Mouse (Mus musculus) embryonic facial prominence, embryonic 14.5 days (tissue): ENCODE data around the gene Sft2d2. TPM values are rescaled to one million over a fixed set of nuclear protein-coding genes. Genes with fewer than 3 reads are reported as not detected.

ENCODE experiments used
- ATAC-seq: fragments of 200-750 bp; cut with Nextera tagmentation; 2 replicates; pipeline ENCODE4 v1.8.0; 2017; ENCODE audit warnings: low read depth, moderate number of reproducible peaks, moderate TSS enrichment
- DNase-seq: peaks from one replicate; pipeline ENCODE4 v3.0.0-alpha.2; 2015; ENCODE audit warnings: low spot score
- H3K27ac ChIP-seq: fragments of 300-500 bp; sonication (generic); replicated peaks from 2 replicates; pipeline ENCODE4 v1.5.1; 2014; ENCODE audit warnings: low read depth, mild to moderate bottlenecking, low read length, moderate library complexity
- H3K27me3 ChIP-seq: fragments of 300-500 bp; sonication (generic); replicated peaks from 2 replicates; pipeline ENCODE4 v1.6.1; 2014; ENCODE audit warnings: low read length; ENCODE audit not compliant: control insufficient read depth, insufficient read depth
- H3K36me3 ChIP-seq: fragments of 300-500 bp; sonication (generic); 2 replicates; pipeline ENCODE4 v1.6.1; 2014; ENCODE audit warnings: low read length, mixed read lengths; ENCODE audit not compliant: control insufficient read depth, insufficient read depth
- H3K4me1 ChIP-seq: fragments of 300-500 bp; sonication (generic); 2 replicates; pipeline ENCODE4 v1.6.1; 2014; ENCODE audit warnings: antibody characterized with exemption, low read length; ENCODE audit not compliant: control insufficient read depth, insufficient read depth
- H3K4me2 ChIP-seq: fragments of 300-500 bp; sonication (generic); 2 replicates; pipeline ENCODE4 v1.6.1; 2014; ENCODE audit warnings: low read depth, mild to moderate bottlenecking, low read length, moderate library complexity, mixed read lengths
- H3K4me3 ChIP-seq: fragments of 300-500 bp; sonication (generic); 2 replicates; pipeline ENCODE4 v1.5.1; 2014; ENCODE audit warnings: low read depth, mild to moderate bottlenecking, low read length
- H3K9ac ChIP-seq: fragments of 300-500 bp; sonication (generic); 2 replicates; pipeline ENCODE4 v1.6.1; 2014; ENCODE audit warnings: low read depth, mild to moderate bottlenecking, low read length, moderate library complexity, mixed read lengths
- H3K9me3 ChIP-seq: fragments of 300-500 bp; sonication (generic); 2 replicates; pipeline ENCODE4 v1.6.1; 2016; ENCODE audit warnings: low read length; ENCODE audit not compliant: control insufficient read depth
- WGBS: fragments of 180-500 bp; shearing (Covaris S2); extraction: QIAGEN DNeasy Blood & Tissue Kit; methylation state at CpG from one replicate; pipeline ENCODE4 v1.1.7; 2014; 5-methylcytosine and 5-hydroxymethylcytosine counted together
- polyA plus RNA-seq: library from polyadenylated mRNA; unstranded; fragments of >200 nt; fragmentation: Nextera tagmentation; extraction: Ambion mirVana; gene quantifications from 2 replicates; pipeline ENCODE4 v1.2.1, GENCODE M21; 2014

Sft2d2 gene
- polyA plus RNA-seq, 1 experiment from 2014 or later = 21.3 TPM

GRCm38 (mm10) chr1:165133279-165133678 is 61.0 kb downstream of the Sft2d2 start:
- no peak for DNase-seq
- Histone ChIP-seq H3K9ac (no peak overlapping the region), H3K4me2 (no peak overlapping the region), H3K36me3 (no peaks in the 10 kb centered on the region), H3K27me3 (no peaks in the 10 kb centered on the region), H3K4me3 (no peak overlapping the region), H3K9me3 (no peaks in the 10 kb centered on the region), H3K27ac (no peak overlapping the region), H3K4me1 (no peaks in the 10 kb centered on the region)
- WGBS = 61% methylated on average over 5 of the region's 5 CpGs
- peak; percentile 63; the same call in 1 of the 2 replicates for ATAC-seq

- WGBS = 73% methylated on average over 14 of the region's 14 CpGs
- Histone ChIP-seq H3K27ac (no peak overlapping the region), H3K4me2 (no peak overlapping the region), H3K9me3 (no peaks in the 10 kb centered on the region), H3K9ac (no peak overlapping the region), H3K36me3 (no peaks in the 10 kb centered on the region), H3K27me3 (no peaks in the 10 kb centered on the region), H3K4me1 (no peaks in the 10 kb centered on the region), H3K4me3 (no peak overlapping the region)
- ATAC-seq = no peak
- peak; percentile 73 for DNase-seq
These were observed 61.9 kb downstream of the Sft2d2 start for GRCm38 (mm10) chr1:165132187-165132877.

GRCm38 (mm10) chr1:165129573-165129972 is 64.7 kb downstream of the Sft2d2 start:
- Histone ChIP-seq H3K27ac (no peak overlapping the region), H3K4me3 (no peak overlapping the region), H3K4me1 (no peaks in the 10 kb centered on the region), H3K27me3 (no peaks in the 10 kb centered on the region), H3K9ac (no peak overlapping the region), H3K36me3 (no peaks in the 10 kb centered on the region), H3K4me2 (no peak overlapping the region), H3K9me3 (no peaks in the 10 kb centered on the region)
- 69% methylated on average over 5 of the region's 5 CpGs for WGBS
- no peak for ATAC-seq
- no peak for DNase-seq

Other genes starting within 250 kb of the Sft2d2 start
- gene Tbx19, start 33.7 kb downstream of the Sft2d2 start, polyA plus RNA-seq = 0.36 and 0.88 TPM in 2 replicates
- 90.6 and 100 TPM in 2 replicates for gene Tiprl, start 42.6 kb upstream of the Sft2d2 start, polyA plus RNA-seq
- 1.2 and 1.5 TPM in 2 replicates for gene Gpr161, start 101.4 kb upstream of the Sft2d2 start, polyA plus RNA-seq